Mouse (Mus musculus): Measurements from ENCODE around the gene Nlrp4a. TPM values are rescaled to one million over a fixed set of nuclear protein-coding genes. Genes with fewer than 3 reads are reported as not detected.
"Not testable (repeated sequence)": the region's sequence is repeated elsewhere in the genome, so short reads cannot be mapped to it uniquely, and the experiment has no call there.

The Nlrp4a gene
- total RNA-seq (2017) = not detected in 2 replicates

DNA sequence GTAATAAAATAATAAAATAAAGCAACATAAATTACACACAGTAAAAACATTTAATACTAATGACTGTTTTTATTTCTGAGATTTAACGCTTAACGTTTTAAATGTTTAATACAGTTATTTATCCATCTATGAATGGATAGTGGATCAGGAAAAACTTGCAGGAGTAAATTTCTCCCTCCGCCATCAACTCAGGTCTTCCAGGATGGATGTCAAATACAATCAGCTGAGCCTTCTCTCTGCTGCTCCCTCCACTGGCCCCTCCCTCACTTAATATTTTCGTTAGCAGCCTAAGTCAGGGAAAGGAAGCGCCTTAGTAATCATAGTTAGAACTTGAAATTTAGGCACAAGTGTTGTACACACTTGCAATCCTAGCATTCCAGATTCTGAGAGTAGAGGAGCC is at the start of gene Nlrp4a:
Nlrp4a (plus strand) TSS at position 301 of the 400 bp plus-strand sequence.
- no peak for ATAC-seq (replicated peaks in 1 of 2; ENCODE audit: insufficient read depth in 1 of 2, low FRiP score in 2 of 2, low TSS enrichment in 1 of 2, low read depth in 1 of 2, poor library complexity in 2 of 2, severe bottlenecking in 2 of 2)

- not testable (repeated sequence) for ATAC-seq (replicated peaks in 1 of 2; ENCODE audit: insufficient read depth in 1 of 2, low FRiP score in 2 of 2, low TSS enrichment in 1 of 2, low read depth in 1 of 2, poor library complexity in 2 of 2, severe bottlenecking in 2 of 2)
Measured at GRCm38 (mm10) chr7:26386691-26387090, 48.2 kb upstream of the Nlrp4a start.

GRCm38 (mm10) chr7:26391137-26391536 is 43.8 kb upstream of the Nlrp4a start:
- not testable (repeated sequence) for ATAC-seq (replicated peaks in 1 of 2; ENCODE audit: insufficient read depth in 1 of 2, low FRiP score in 2 of 2, low TSS enrichment in 1 of 2, low read depth in 1 of 2, poor library complexity in 2 of 2, severe bottlenecking in 2 of 2)

DNA sequence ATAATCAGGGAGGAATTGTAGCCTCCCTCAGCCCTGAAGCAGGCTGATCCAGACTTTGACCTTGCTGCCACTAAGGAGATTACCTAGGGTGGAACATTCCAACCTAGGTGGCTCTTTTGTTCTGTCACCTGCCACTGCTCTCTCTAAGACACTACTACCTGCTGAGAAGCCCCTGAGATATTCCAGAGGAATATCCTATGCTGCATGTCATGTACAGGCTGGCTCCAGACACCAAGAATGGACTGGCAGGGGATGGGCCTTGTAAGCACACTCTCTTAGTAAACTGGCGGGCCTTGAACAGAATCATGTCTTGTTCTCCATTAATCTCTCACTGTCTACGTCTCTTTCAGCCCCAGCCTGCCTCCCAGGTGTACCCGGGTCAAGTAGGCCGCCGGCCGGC is 43.1 kb upstream of the Nlrp4a start:
- not testable (repeated sequence) for ATAC-seq (replicated peaks in 1 of 2; ENCODE audit: insufficient read depth in 1 of 2, low FRiP score in 2 of 2, low TSS enrichment in 1 of 2, low read depth in 1 of 2, poor library complexity in 2 of 2, severe bottlenecking in 2 of 2)

GRCm38 (mm10) chr7:26403600-26403999 is 31.3 kb upstream of the Nlrp4a start, which contains the start of gene Nlrp9c:
TSS of gene Nlrp9c (minus strand) at chr7:26403700.
- not testable (repeated sequence) for ATAC-seq (replicated peaks in 1 of 2; ENCODE audit: insufficient read depth in 1 of 2, low FRiP score in 2 of 2, low TSS enrichment in 1 of 2, low read depth in 1 of 2, poor library complexity in 2 of 2, severe bottlenecking in 2 of 2)

DNA sequence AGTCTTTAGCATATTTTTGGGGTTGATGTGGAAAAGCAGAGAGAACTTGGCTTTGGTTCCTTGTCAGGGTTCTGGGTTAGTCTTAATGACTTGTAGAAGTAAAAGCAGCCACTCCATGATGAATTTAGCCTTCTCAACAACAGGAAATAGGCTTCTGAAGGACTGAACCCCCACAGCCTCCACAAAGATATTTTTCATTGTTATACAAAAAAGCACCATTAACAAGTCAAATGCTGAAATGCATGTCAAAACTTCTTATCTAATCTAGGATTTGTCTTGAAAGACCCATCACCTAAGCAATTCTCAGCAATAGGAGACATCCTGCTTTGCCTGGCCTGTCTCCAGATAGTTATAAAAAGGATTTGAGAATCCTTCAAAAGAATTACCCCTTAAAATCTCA is 41.8 kb downstream of the Nlrp4a start:
- ATAC-seq (replicated peaks in 1 of 2; ENCODE audit: insufficient read depth in 1 of 2, low FRiP score in 2 of 2, low TSS enrichment in 1 of 2, low read depth in 1 of 2, poor library complexity in 2 of 2, severe bottlenecking in 2 of 2) = no peak

GRCm38 (mm10) chr7:26489514-26489913 is 54.6 kb downstream of the Nlrp4a start:
- not testable (repeated sequence) for ATAC-seq (replicated peaks in 1 of 2; ENCODE audit: insufficient read depth in 1 of 2, low FRiP score in 2 of 2, low TSS enrichment in 1 of 2, low read depth in 1 of 2, poor library complexity in 2 of 2, severe bottlenecking in 2 of 2)

Other genes starting within 250 kb of the Nlrp4a start
- gene Vmn1r184, start 174.8 kb upstream of the Nlrp4a start, total RNA-seq (2017) = not detected in 2 replicates
- not detected in 2 replicates for gene Cyp2a4, start 127.9 kb upstream of the Nlrp4a start, total RNA-seq (2017)
- not detected in 2 replicates for gene Nlrp9c, start 31.4 kb upstream of the Nlrp4a start, total RNA-seq (2017)
- gene Nlrp9a, start 99.9 kb downstream of the Nlrp4a start, total RNA-seq (2017) = not detected in 2 replicates
- gene Vmn1r185, start 183.4 kb downstream of the Nlrp4a start, total RNA-seq (2017) = not detected in 2 replicates